Mouse (Mus musculus): ENCODE results near the gene Gm10945. TPM values are rescaled to one million over a fixed set of nuclear protein-coding genes. Genes with fewer than 3 reads are reported as not detected.

The Gm10945 gene
- polyA plus RNA-seq, 1 experiment from 2014 or later, result not detected

Other genes with a start within 250 kb of the Gm10945 start
- gene Oprm1, start 3.3 kb downstream of the Gm10945 start, polyA plus RNA-seq (2016; fragmentation: Nextera tagmentation; extraction: Ambion mirVana), result 0.08 TPM in 1 of 2 replicates, not detected in the other

Data from embryonic facial prominence, embryonic 10.5 days (tissue).